Mouse (Mus musculus): Measurements from ENCODE around the gene Habp2.

DNA sequence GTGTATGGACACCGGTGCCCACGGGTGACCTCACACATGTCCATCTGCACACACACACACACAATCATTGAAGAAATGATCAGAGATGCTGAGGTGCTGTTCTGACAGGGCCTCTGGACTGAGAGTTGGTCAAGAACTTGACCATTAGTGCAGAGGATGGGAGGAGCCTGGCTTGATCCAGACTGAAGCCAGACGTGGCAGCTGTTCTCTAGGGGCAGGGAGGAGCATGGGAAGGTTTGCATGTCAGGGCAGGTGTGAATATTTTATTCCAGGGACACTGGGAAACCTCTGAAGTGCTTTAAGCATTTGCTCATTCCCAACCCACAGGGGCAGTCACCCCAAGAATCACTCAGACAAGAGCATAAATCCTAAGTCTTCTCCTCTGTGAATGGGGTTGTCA, 10.3 kb downstream of the Habp2 start:
- no peak for TF ChIP-seq POLR2A (IDR thresholded peaks at IDR 0.05; ENCODE audit: borderline replicate concordance, extremely low read depth, low read depth, low read length)
- no peak for TF ChIP-seq CTCF (IDR thresholded peaks at IDR 0.05; ENCODE audit: insufficient read depth, low read length)
